Mouse (Mus musculus) intestine, embryonic 16.5 days (tissue): ENCODE data around the gene Galnt2. TPM values are rescaled to one million over a fixed set of nuclear protein-coding genes. Genes with fewer than 3 reads are reported as not detected.

ENCODE experiments used
- ATAC-seq: fragments of 200-750 bp; cut with Nextera tagmentation; 2 replicates; pipeline ENCODE4 v1.8.0; 2017; ENCODE audit warnings: moderate TSS enrichment, moderate library complexity
- H3K27ac ChIP-seq: fragments of 300-500 bp; sonication (generic); 2 replicates; pipeline ENCODE4 v1.5.1; 2014; ENCODE audit warnings: mild to moderate bottlenecking, low read length
- H3K27me3 ChIP-seq: fragments of 300-500 bp; sonication (generic); replicated peaks from 2 replicates; pipeline ENCODE4 v1.6.1; 2014; ENCODE audit warnings: low read length, control low read depth, mixed read lengths; ENCODE audit not compliant: control insufficient read depth, insufficient read depth
- H3K36me3 ChIP-seq: fragments of 300-500 bp; sonication (generic); 2 replicates; pipeline ENCODE4 v1.6.1; 2014; ENCODE audit warnings: low read length, control low read depth; ENCODE audit not compliant: control insufficient read depth, insufficient read depth
- H3K4me1 ChIP-seq: fragments of 300-500 bp; sonication (generic); 2 replicates; pipeline ENCODE4 v1.6.1; 2014; ENCODE audit warnings: low read length, control low read depth, mixed read lengths; ENCODE audit not compliant: control insufficient read depth, insufficient read depth
- H3K4me2 ChIP-seq: fragments of 300-500 bp; sonication (generic); 2 replicates; pipeline ENCODE4 v1.6.1; 2014; ENCODE audit warnings: low read depth, low read length, control low read depth
- H3K4me3 ChIP-seq: fragments of 300-500 bp; sonication (generic); 2 replicates; pipeline ENCODE4 v1.5.1; 2014; ENCODE audit warnings: mild to moderate bottlenecking, low read length
- H3K9ac ChIP-seq: fragments of 300-500 bp; sonication (generic); 2 replicates; pipeline ENCODE4 v1.6.1; 2014; ENCODE audit warnings: low read depth, low read length
- H3K9me3 ChIP-seq: fragments of 300-500 bp; sonication (generic); 2 replicates; pipeline ENCODE4 v1.6.1; 2016; ENCODE audit warnings: low read length, control low read depth; ENCODE audit not compliant: control insufficient read depth
- WGBS: fragments of 180-500 bp; shearing (Covaris S2); extraction: QIAGEN DNeasy Blood & Tissue Kit; methylation state at CpG from one replicate; pipeline ENCODE4 v1.1.7; 2014; 5-methylcytosine and 5-hydroxymethylcytosine counted together
- polyA plus RNA-seq: library from polyadenylated mRNA; unstranded; fragments of >200 nt; fragmentation: Nextera tagmentation; extraction: Ambion mirVana; gene quantifications from 2 replicates; pipeline ENCODE4 v1.2.1, GENCODE M21; 2015

Gene Galnt2
- 35.1 and 35.9 TPM in 2 replicates for polyA plus RNA-seq

GRCm38 (mm10) chr8:124231176-124231484 lies at the start of gene Galnt2:
Gene Galnt2, plus strand, starts transcription at chr8:124231391.
- 1% methylated on average over 39 of the region's 53 CpGs for WGBS
- Histone ChIP-seq H3K4me1 (peaks cover 21% of the 10 kb centered on the region), H3K4me3 (peak within 1 kb of the TSS; percentile 86), H3K36me3 (no peaks in the 10 kb centered on the region), H3K9ac (peak within 1 kb of the TSS; percentile 91), H3K27ac (peak within 1 kb of the TSS; percentile 73), H3K4me2 (peak within 1 kb of the TSS; percentile 79), H3K9me3 (no peaks in the 10 kb centered on the region), H3K27me3 (no peaks in the 10 kb centered on the region)
- peak; percentile 90 for ATAC-seq

- Histone ChIP-seq H3K27me3 (no peaks in the 10 kb centered on the region), H3K4me2 (no peak overlapping the region), H3K4me3 (no peak overlapping the region), H3K9me3 (no peaks in the 10 kb centered on the region), H3K4me1 (peaks cover 20% of the 10 kb centered on the region), H3K36me3 (no peaks in the 10 kb centered on the region), H3K27ac (peak overlapping the region; percentile 29; the same call in 1 of the 2 replicates), H3K9ac (no peak overlapping the region)
- ATAC-seq, result no peak
- 57% methylated on average over 5 of the region's 5 CpGs for WGBS
Observed at GRCm38 (mm10) chr8:124181751-124182150, 49.4 kb upstream of the Galnt2 start.

DNA sequence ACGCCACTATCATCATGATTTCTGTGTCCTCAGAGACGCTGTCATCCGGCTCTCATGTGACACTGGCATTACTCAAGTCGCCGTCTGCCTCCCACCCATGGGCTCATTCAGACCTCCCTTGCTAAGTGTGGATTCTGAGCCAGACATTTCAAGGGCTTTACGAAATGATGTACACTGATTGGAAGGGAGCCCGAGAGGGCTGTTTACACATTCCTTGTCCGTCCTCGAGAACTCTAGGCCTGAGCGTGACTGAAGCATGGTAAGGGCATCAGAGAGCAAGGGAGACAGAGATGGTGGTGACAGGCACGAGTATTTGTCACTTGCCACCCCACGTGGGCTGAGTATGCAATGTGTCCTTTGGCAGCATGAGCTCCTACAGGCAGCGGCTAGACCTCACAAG lies 49.0 kb upstream of the Galnt2 start:
- peak; percentile 82 for ATAC-seq
- H3K9ac ChIP-seq, result no peak overlapping the region

DNA sequence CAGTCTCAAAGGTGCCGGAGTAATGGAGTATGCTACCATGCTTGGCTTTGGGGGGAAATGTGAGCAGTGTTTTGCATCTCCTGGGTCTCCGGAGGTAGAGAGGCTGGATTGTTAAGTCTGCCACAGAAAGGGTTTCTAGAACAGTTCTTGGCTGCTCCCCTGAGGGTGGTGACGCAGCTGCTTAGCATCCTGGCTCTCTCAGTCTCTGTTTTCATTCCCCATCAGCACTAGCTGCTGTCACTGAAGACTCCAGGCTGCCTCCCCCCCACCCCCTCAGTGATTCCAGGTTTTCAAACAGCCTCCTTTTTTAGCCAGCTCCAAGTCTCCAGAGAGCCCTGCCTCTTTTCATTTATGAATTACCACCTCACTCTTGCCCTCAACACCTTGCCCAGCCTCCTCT lies 47.1 kb upstream of the Galnt2 start:
- Histone ChIP-seq H3K4me2 (no peak overlapping the region), H3K27me3 (no peaks in the 10 kb centered on the region), H3K36me3 (no peaks in the 10 kb centered on the region), H3K4me3 (no peak overlapping the region), H3K27ac (peak overlapping the region; percentile 51; the same call in 1 of the 2 replicates), H3K4me1 (peaks cover 20% of the 10 kb centered on the region), H3K9me3 (no peaks in the 10 kb centered on the region), H3K9ac (no peak overlapping the region)
- ATAC-seq, result peak; percentile 62; the same call in 1 of the 2 replicates
- 58% methylated on average over 3 of the region's 3 CpGs for WGBS

More for the DNA sequence above, 49.0 kb upstream of the Galnt2 start:
- no peaks in the 10 kb centered on the region for H3K27me3 ChIP-seq
- 41% methylated on average over 13 of the region's 13 CpGs for WGBS
- H3K4me3 ChIP-seq, result no peak overlapping the region
- H3K4me2 ChIP-seq, result no peak overlapping the region
- peak overlapping the region; percentile 65 for H3K27ac ChIP-seq
- H3K36me3 ChIP-seq, result no peaks in the 10 kb centered on the region
- peaks cover 20% of the 10 kb centered on the region for H3K4me1 ChIP-seq
- no peaks in the 10 kb centered on the region for H3K9me3 ChIP-seq

GRCm38 (mm10) chr8:124184507-124184906 lies 46.7 kb upstream of the Galnt2 start:
- Histone ChIP-seq H3K36me3 (no peaks in the 10 kb centered on the region), H3K4me3 (no peak overlapping the region), H3K27ac (no peak overlapping the region), H3K9me3 (no peaks in the 10 kb centered on the region), H3K4me1 (peaks cover 20% of the 10 kb centered on the region), H3K9ac (no peak overlapping the region), H3K4me2 (no peak overlapping the region), H3K27me3 (no peaks in the 10 kb centered on the region)
- WGBS, result 65% methylated on average over 2 of the region's 2 CpGs
- ATAC-seq, result no peak

GRCm38 (mm10) chr8:124185081-124185480 lies 46.1 kb upstream of the Galnt2 start:
- Histone ChIP-seq H3K36me3 (no peaks in the 10 kb centered on the region), H3K9ac (no peak overlapping the region), H3K27ac (no peak overlapping the region), H3K4me1 (peaks cover 20% of the 10 kb centered on the region), H3K9me3 (no peaks in the 10 kb centered on the region), H3K27me3 (no peaks in the 10 kb centered on the region), H3K4me2 (no peak overlapping the region), H3K4me3 (no peak overlapping the region)
- no peak for ATAC-seq
- WGBS, result 74% methylated on average over 6 of the region's 6 CpGs

DNA sequence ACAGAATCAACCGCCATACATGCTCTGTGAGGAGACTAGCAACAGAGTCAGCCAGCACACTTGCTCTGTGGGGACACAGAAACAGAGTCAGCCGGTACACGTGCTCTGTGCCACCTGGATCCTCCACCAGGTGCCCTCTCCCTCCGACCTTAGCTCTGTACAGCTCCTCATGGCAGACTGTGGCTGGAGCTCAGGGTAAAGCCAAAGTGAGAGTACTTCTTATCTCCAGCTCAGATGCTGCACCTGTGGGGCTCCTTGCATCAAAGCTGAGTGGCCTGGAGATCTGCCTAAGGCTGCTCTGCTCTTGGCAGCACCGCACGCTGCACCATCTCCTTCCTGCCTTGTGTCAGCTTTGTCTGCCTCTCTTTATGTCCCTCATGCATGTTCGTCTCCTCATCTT lies 40.8 kb upstream of the Galnt2 start:
- H3K4me3 ChIP-seq, result no peak overlapping the region
- H3K27me3 ChIP-seq, result no peaks in the 10 kb centered on the region
- 84% methylated on average over 7 of the region's 7 CpGs for WGBS
- H3K4me1 ChIP-seq, result no peaks in the 10 kb centered on the region
- no peaks in the 10 kb centered on the region for H3K9me3 ChIP-seq
- no peak overlapping the region for H3K27ac ChIP-seq
- H3K4me2 ChIP-seq, result no peak overlapping the region
- H3K36me3 ChIP-seq, result no peaks in the 10 kb centered on the region
- ATAC-seq, result no peak
- H3K9ac ChIP-seq, result no peak overlapping the region

GRCm38 (mm10) chr8:124192242-124192641 lies 38.9 kb upstream of the Galnt2 start:
- Histone ChIP-seq H3K27ac (no peak overlapping the region), H3K9ac (no peak overlapping the region), H3K27me3 (no peaks in the 10 kb centered on the region), H3K4me1 (peaks cover 9% of the 10 kb centered on the region), H3K9me3 (no peaks in the 10 kb centered on the region), H3K4me3 (no peak overlapping the region), H3K4me2 (no peak overlapping the region), H3K36me3 (no peaks in the 10 kb centered on the region)
- WGBS, result 65% methylated on average over 4 of the region's 4 CpGs
- ATAC-seq, result no peak

GRCm38 (mm10) chr8:124192976-124193375 lies 38.2 kb upstream of the Galnt2 start:
- H3K9ac ChIP-seq, result no peak overlapping the region
- H3K36me3 ChIP-seq, result no peaks in the 10 kb centered on the region
- no peaks in the 10 kb centered on the region for H3K27me3 ChIP-seq
- H3K4me1 ChIP-seq, result peaks cover 9% of the 10 kb centered on the region
- ATAC-seq, result no peak
- H3K4me3 ChIP-seq, result no peak overlapping the region
- no peak overlapping the region for H3K27ac ChIP-seq
- H3K4me2 ChIP-seq, result no peak overlapping the region
- H3K9me3 ChIP-seq, result no peaks in the 10 kb centered on the region
- WGBS, result 75% methylated on average over 10 of the region's 10 CpGs

GRCm38 (mm10) chr8:124193992-124194391 lies 37.2 kb upstream of the Galnt2 start:
- no peak overlapping the region for H3K27ac ChIP-seq
- no peaks in the 10 kb centered on the region for H3K9me3 ChIP-seq
- no peaks in the 10 kb centered on the region for H3K27me3 ChIP-seq
- no peak overlapping the region for H3K4me3 ChIP-seq
- no peak overlapping the region for H3K9ac ChIP-seq
- no peaks in the 10 kb centered on the region for H3K36me3 ChIP-seq
- ATAC-seq, result no peak
- WGBS, result 77% methylated on average over 5 of the region's 5 CpGs
- H3K4me2 ChIP-seq, result no peak overlapping the region
- H3K4me1 ChIP-seq, result peaks cover 9% of the 10 kb centered on the region
